Mouse (Mus musculus) thymus, postnatal 4 days (tissue): ENCODE results near the gene Olfr130.

ENCODE experiments used
- DNase-seq: peaks from one replicate; pipeline ENCODE4 v3.0.0; 2021

Olfr130 gene

DNA sequence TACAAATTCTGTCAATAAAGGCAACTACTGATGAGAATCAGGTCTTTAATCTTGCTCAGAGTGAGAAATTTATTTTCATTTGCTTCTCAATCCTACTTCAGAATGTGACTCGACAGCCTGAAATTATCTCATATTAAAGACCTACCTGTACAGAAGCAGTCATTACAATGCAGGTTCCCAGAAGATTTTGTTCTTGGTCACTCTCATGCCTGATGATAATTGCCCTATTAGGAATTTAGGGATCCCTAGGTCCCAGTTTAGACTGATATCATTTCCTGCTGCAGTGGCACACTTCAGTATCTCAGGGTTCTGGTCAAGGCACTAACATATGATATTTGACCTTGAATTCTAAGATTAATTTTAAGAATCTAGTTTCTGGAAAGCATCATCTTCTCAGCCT, at the start of gene Olfr130:
Gene Olfr130 (plus strand): TSS at position 301 of the 400 bp plus-strand sequence.
- DNase-seq = no peak

DNA sequence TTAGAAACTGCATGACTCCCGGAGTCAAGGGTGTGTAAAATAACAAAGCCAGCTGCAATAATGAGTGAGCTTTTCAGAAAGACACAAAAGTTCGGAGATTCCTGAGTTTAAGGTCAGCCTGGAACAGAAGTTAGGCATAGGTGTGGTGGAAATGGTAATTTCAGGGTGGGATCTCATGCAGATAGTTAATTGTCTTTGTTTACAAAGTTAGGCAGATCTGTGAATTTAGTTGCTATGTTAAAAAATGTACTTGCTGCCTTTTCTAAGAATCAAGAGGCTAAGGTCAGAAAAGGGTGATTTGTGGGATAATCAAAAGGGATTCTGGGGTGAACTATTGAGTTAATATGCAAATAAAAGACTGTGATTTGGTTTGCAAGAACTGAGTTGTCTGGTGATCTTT, 47.4 kb upstream of the Olfr130 start:
- DNase-seq = no peak

DNA sequence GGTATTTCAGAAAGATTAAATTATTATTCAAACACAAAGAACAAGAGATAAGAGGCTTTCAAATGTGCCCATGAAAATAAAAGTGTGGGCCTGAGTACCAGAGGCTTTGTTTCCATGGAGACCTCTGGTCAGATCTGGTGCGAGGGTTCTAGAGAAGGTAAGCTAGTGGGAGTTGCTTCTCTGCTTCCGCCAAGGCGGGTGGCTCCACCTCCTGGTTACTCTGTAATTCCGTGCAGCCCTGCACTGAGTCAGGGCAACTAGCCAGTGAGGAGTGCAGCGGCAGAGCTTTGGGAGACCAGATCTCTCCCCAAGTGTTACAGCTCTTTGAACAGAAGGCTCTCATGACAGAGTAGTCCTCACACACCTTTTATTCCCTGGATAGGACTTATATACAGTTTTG, 37.4 kb upstream of the Olfr130 start:
- no peak for DNase-seq

DNA sequence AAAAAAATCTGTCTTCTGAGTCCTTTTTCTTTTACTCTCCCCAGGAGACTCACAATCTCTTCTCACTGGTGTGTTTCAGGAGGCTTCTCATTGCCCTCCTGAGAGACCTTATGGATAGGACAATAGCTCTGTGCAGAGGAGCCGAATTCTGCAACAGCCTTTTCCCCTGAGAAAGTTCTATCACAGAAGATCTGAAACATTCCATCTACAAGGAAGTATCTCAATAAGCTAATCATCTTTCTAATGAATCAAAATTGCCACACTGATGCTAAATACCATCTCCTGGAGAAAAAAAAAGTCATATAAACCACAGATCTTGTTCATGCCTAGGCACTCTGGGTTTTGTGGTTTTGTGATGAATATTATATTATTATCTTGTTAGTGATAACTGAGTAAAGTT, 3.7 kb upstream of the Olfr130 start, which contains the start of gene Olfr129:
Gene Olfr129 (minus strand): TSS at position 101 of the 400 bp plus-strand sequence.
- no peak for DNase-seq

DNA sequence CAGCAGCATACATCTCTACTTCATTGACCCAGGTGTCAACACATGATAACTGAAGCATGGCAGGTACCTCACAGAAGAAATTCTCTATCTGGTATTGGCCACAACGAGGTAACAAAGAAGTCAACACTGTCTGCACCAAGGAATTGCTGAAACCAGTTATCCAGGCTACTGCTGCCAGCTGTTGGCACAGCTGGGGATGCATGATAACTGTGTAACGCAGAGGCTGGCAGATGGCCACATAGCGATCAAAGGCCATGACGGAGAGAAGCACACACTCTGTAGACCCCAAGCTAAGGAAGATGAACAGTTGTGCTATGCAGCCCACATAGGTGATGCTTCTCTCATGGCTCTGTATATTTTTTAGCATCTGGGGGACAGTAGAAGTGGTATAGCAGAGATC, 18.6 kb downstream of the Olfr130 start:
- no peak for DNase-seq

DNA sequence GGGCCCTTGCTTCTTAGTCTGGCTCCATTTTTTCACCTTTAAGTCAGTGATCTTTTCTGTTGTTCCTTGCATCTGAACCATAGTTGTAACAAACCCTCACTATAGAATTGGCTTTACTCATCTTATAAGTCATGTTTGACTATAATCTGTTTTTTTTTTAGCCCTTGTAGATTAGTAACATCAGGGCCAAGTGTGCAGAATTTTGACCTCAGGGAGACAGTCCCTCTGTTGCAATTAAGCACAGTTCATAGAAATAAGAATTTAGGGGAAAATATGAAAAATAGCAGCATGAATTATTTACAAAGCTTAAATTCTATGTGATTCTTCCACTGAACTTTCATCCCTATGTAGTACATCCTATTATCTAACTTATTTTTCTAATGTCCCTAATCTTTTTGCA, 24.9 kb downstream of the Olfr130 start, which contains the start of gene Olfr131:
Gene Olfr131 (minus strand): TSS at position 101 of the 400 bp plus-strand sequence.
- no peak for DNase-seq
